Mouse (Mus musculus): ENCODE measurements around the gene Selenos. TPM values are rescaled to one million over a fixed set of nuclear protein-coding genes. Genes with fewer than 3 reads are reported as not detected.

Selenos gene
- 113 and 123 TPM in 2 replicates for polyA plus RNA-seq (2012; rRNA removed)

GRCm38 (mm10) chr7:66079364-66080230 is at the start of gene Selenos:
Gene Selenos (plus strand): TSS chr7:66079649.
- peak; percentile 94 to 95 for DNase-seq
- Histone ChIP-seq H3K27ac (ENCODE audit: insufficient read depth, low read length) (no peak within 1 kb of the TSS), H3K27me3 (ENCODE audit: control insufficient read depth, insufficient read depth, low read length) (no peaks in the 10 kb centered on the region), H3K4me1 (ENCODE audit: control insufficient read depth, insufficient read depth, low read length) (peaks cover 12% of the 10 kb centered on the region), H3K4me3 (replicated peaks; ENCODE audit: insufficient read depth, low read depth, low read length) (peak within 1 kb of the TSS; percentile 75)
- no peak for TF ChIP-seq CTCF (IDR thresholded peaks at IDR 0.05; ENCODE audit: borderline replicate concordance, insufficient read depth, low read depth, low read length)
- TF ChIP-seq POLR2A (IDR thresholded peaks at IDR 0.05; ENCODE audit: borderline replicate concordance, insufficient read depth, low read length): peak; percentile 76
- WGBS: under 1% methylated on average over 65 of the region's 65 CpGs

DNA sequence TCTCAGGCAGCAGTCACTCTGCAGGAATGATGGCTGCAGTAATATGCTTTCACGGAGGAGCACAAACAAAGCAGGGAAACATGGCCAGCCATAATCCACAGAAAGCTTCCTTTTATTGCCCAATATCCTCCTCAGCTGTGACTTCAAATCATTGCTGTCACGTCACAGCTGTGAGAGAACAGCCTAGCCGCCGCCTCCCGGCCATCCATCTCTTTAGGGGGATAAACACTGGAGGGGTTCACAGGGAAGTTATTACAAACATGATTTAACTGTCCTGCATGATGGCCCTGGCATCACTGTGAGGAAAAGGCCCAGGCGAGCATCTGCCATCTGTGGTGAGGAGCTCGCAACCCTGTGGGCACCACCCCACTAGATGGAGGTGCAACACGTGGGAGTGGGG is 42.6 kb upstream of the Selenos start:
- TF ChIP-seq POLR2A (IDR thresholded peaks at IDR 0.05; ENCODE audit: borderline replicate concordance, insufficient read depth, low read length) (no peak), CTCF (IDR thresholded peaks at IDR 0.05; ENCODE audit: borderline replicate concordance, insufficient read depth, low read depth, low read length) (no peak)
- Histone ChIP-seq H3K27ac (ENCODE audit: insufficient read depth, low read length) (no peak overlapping the region), H3K4me1 (ENCODE audit: control insufficient read depth, insufficient read depth, low read length) (peaks cover 14% of the 10 kb centered on the region), H3K27me3 (ENCODE audit: control insufficient read depth, insufficient read depth, low read length) (no peaks in the 10 kb centered on the region), H3K4me3 (replicated peaks; ENCODE audit: insufficient read depth, low read depth, low read length) (no peak overlapping the region)
- 78% methylated on average over 8 of the region's 8 CpGs for WGBS
- no peak for DNase-seq

GRCm38 (mm10) chr7:66038261-66038660 is 41.2 kb upstream of the Selenos start:
- H3K4me3 ChIP-seq (replicated peaks; ENCODE audit: insufficient read depth, low read depth, low read length): no peak overlapping the region
- WGBS: 60% methylated on average over 3 of the region's 3 CpGs
- peaks cover 19% of the 10 kb centered on the region for H3K4me1 ChIP-seq (ENCODE audit: control insufficient read depth, insufficient read depth, low read length)
- H3K27me3 ChIP-seq (ENCODE audit: control insufficient read depth, insufficient read depth, low read length): no peaks in the 10 kb centered on the region
- peak overlapping the region; percentile 55; the same call in 1 of the 2 replicates for H3K27ac ChIP-seq (ENCODE audit: insufficient read depth, low read length)
- peak in 1 of 2 experiments; percentile 42 for DNase-seq
- no peak for TF ChIP-seq CTCF (IDR thresholded peaks at IDR 0.05; ENCODE audit: borderline replicate concordance, insufficient read depth, low read depth, low read length)
- no peak for TF ChIP-seq POLR2A (IDR thresholded peaks at IDR 0.05; ENCODE audit: borderline replicate concordance, insufficient read depth, low read length)

GRCm38 (mm10) chr7:66038730-66039129 is 40.7 kb upstream of the Selenos start:
- no peaks in the 10 kb centered on the region for H3K27me3 ChIP-seq (ENCODE audit: control insufficient read depth, insufficient read depth, low read length)
- H3K27ac ChIP-seq (ENCODE audit: insufficient read depth, low read length): peak overlapping the region; percentile 55; the same call in 1 of the 2 replicates
- no peak overlapping the region for H3K4me3 ChIP-seq (replicated peaks; ENCODE audit: insufficient read depth, low read depth, low read length)
- WGBS: 9% methylated on average over 11 of the region's 11 CpGs
- peak; percentile 65 to 82 for DNase-seq
- peaks cover 24% of the 10 kb centered on the region for H3K4me1 ChIP-seq (ENCODE audit: control insufficient read depth, insufficient read depth, low read length)
- TF ChIP-seq POLR2A (IDR thresholded peaks at IDR 0.05; ENCODE audit: borderline replicate concordance, insufficient read depth, low read length): no peak
- no peak for TF ChIP-seq CTCF (IDR thresholded peaks at IDR 0.05; ENCODE audit: borderline replicate concordance, insufficient read depth, low read depth, low read length)

DNA sequence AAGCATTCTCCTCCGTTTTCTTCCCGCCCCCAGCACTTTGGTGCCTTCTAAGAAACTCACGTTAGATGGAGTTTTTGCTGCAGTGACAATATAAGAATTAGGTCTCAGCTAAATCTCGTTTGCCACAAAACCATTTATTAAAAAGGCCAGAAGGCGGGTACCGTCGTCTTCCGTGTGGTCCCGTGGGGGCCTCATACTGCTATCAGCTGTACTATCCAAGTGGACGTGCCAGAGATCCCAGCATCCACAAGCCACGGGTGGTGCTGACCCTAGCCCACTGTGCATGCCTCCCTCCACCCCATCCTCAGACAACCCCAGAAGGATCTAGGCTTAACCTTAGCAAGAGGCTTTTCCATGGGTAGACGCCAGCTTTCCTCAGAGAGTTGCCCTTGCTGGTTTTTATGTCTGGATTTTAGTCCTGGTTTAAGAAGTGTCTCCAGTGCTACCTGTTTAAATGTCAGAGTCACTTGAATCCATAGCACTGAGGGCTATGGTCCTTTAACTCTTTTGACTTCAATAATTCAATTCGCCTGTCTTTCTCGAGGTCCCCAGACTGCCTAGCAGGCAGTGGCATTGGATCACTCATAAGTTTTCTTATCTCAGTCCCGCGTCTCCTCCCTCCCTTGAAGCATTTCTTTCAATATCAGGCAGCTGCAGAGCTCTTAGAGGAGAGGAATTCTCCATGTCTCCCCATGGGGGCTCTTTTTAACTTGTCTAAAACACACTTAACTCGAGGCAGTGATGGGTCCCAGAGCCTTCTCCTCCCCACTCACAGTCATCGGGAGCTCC is 39.2 kb upstream of the Selenos start:
- Histone ChIP-seq H3K4me3 (replicated peaks; ENCODE audit: insufficient read depth, low read depth, low read length) (no peak overlapping the region), H3K4me1 (ENCODE audit: control insufficient read depth, insufficient read depth, low read length) (peaks cover 35% of the 10 kb centered on the region), H3K27me3 (ENCODE audit: control insufficient read depth, insufficient read depth, low read length) (no peaks in the 10 kb centered on the region), H3K27ac (ENCODE audit: insufficient read depth, low read length) (no peak overlapping the region)
- TF ChIP-seq POLR2A (IDR thresholded peaks at IDR 0.05; ENCODE audit: borderline replicate concordance, insufficient read depth, low read length) (no peak), CTCF (IDR thresholded peaks at IDR 0.05; ENCODE audit: borderline replicate concordance, insufficient read depth, low read depth, low read length) (no peak)
- 89% methylated on average over 18 of the region's 18 CpGs for WGBS
- DNase-seq: no peak

DNA sequence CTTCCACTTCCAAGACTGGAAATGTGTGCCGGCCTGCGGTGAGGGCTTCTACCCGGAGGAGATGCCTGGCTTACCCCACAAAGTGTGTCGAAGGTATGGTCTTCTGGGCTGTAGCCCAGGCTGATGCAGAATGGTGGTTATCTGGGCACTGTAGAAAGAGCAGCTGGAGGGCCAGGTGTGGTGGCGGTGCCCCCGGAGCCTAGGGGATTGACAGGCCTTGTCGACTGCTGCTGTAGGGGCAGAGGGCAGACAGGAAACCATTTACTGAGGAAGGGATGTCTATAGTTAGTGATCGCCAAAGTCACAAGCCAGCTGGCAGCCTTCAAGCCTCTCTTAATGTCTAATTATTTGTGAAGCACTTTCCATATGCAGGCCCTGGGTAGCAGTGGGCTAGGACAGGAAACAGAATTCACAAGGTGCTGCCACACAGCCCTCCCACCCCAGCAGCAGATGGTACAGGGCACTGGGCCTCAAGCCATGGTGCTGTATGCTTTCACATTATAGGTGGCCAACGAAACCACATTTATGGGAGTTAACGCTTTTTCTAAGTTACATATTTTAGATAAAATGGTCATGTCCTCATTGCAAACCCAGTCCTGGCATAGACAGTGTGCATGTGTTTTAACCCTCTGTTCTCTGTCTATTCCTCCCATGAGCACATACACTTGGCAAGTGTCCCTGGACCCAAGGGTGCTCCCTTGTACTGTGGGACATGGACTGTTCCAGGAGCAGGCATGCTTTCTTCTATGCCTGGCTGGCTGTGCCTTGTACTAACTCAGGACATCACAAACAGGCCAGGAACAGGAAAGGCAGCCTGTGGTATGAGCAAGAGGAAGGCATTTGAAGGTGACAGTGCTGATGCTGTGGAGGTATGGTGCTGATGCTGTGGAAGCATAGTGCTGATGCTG is 35.6 kb upstream of the Selenos start, which contains the start of gene Gm45213:
Gm45213 (plus strand) TSS at position 51 of the 908 bp plus-strand sequence.
- TF ChIP-seq CTCF (IDR thresholded peaks at IDR 0.05; ENCODE audit: borderline replicate concordance, insufficient read depth, low read depth, low read length) (no peak), POLR2A (IDR thresholded peaks at IDR 0.05; ENCODE audit: borderline replicate concordance, insufficient read depth, low read length) (peak; percentile 30; the same call in 1 of the 2 replicates)
- Histone ChIP-seq H3K27me3 (ENCODE audit: control insufficient read depth, insufficient read depth, low read length) (no peaks in the 10 kb centered on the region), H3K27ac (ENCODE audit: insufficient read depth, low read length) (peak within 1 kb of the TSS; percentile 75), H3K4me3 (replicated peaks; ENCODE audit: insufficient read depth, low read depth, low read length) (no peak within 1 kb of the TSS), H3K4me1 (ENCODE audit: control insufficient read depth, insufficient read depth, low read length) (peaks cover 30% of the 10 kb centered on the region)
- WGBS: 23% methylated on average over 10 of the region's 10 CpGs
- peak; percentile 72 to 85 for DNase-seq

- H3K4me1 ChIP-seq (ENCODE audit: control insufficient read depth, insufficient read depth, low read length): peaks cover 30% of the 10 kb centered on the region
- DNase-seq: peak in 1 of 2 experiments; percentile 15
- no peak for TF ChIP-seq CTCF (IDR thresholded peaks at IDR 0.05; ENCODE audit: borderline replicate concordance, insufficient read depth, low read depth, low read length)
- no peak for TF ChIP-seq POLR2A (IDR thresholded peaks at IDR 0.05; ENCODE audit: borderline replicate concordance, insufficient read depth, low read length)
- 73% methylated on average over 9 of the region's 9 CpGs for WGBS
- H3K27ac ChIP-seq (ENCODE audit: insufficient read depth, low read length): peak overlapping the region; percentile 75; the same call in 1 of the 2 replicates
- H3K27me3 ChIP-seq (ENCODE audit: control insufficient read depth, insufficient read depth, low read length): no peaks in the 10 kb centered on the region
- no peak overlapping the region for H3K4me3 ChIP-seq (replicated peaks; ENCODE audit: insufficient read depth, low read depth, low read length)
Observed at GRCm38 (mm10) chr7:66044617-66045016, 34.8 kb upstream of the Selenos start.
